Mouse (Mus musculus) E14TG2a.4 (cell line): Measurements from ENCODE around the gene Wfikkn1.

Source experiments
- H3K27me3 ChIP-seq: 2 replicates; pipeline ENCODE4 v1.6.1; 2014; ENCODE audit warnings: low read length, control low read depth; ENCODE audit not compliant: insufficient read depth
- H3K36me3 ChIP-seq: 2 replicates; pipeline ENCODE4 v1.6.1; 2014; ENCODE audit warnings: low read length, control low read depth; ENCODE audit not compliant: insufficient read depth
- H3K4me1 ChIP-seq: replicated peaks from 2 replicates; pipeline ENCODE4 v1.6.1; 2014; ENCODE audit warnings: low read depth, low read length, control low read depth
- H3K4me3 ChIP-seq: replicated peaks from 2 replicates; pipeline ENCODE4 v1.5.1; 2014; ENCODE audit warnings: mild to moderate bottlenecking, low read length
- H3K9me3 ChIP-seq: 2 replicates; pipeline ENCODE4 v1.6.1; 2014; ENCODE audit warnings: low read length, control low read depth
- CTCF ChIP-seq: conservative IDR thresholded peaks from 2 replicates; pipeline ENCODE4 v1.5.1; 2014; ENCODE audit warnings: low read length
- NANOG ChIP-seq: IDR thresholded peaks from 2 replicates; pipeline ENCODE4 v1.6.1; 2014; ENCODE audit warnings: borderline replicate concordance, low read length, mixed read lengths
- POU5F1 ChIP-seq: IDR thresholded peaks from 2 replicates; pipeline ENCODE4 v1.6.1; 2014; ENCODE audit warnings: low read length, borderline replicate concordance

Wfikkn1 gene

DNA sequence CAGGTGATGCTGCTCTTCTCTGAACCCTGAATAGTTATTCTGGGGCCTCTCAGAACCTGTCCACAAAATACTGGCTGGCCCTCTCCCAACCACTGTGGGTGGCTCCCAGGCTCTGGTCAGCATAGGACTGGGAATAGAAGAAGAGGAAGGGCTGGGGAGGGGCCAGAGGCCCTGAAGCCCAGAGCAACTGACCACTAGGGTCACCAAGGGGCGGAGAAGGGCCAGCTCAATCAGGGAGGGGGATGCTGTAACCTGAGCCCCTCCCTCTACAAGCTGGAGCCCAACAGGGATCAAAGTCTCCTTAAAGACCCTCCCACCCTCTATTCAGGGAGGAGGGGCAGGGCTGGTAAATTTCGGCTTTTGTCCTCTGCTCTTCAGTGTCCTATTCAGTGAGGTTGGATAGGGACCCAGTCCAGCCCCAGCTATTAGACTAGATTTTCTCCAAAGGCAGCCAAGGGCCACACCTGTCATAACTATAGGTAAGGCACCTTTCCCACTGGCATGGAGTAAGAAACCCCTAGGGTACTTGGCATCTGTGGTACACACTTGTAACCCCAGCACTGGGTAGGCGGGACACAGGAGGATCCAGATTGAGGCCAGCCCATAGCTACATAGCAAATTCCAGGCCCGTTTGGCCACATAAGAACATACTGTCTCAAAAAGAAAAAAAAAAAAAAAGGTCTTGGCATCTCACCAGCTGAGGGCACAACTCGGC is at the start of gene Wfikkn1:
TSS of gene Wfikkn1 (minus strand) at position 663 of the 715 bp plus-strand sequence.
- Histone ChIP-seq H3K27me3 (no peaks in the 10 kb centered on the region; the same call in 1 of the 2 replicates), H3K9me3 (no peaks in the 10 kb centered on the region), H3K4me3 (no peak within 1 kb of the TSS; the same call in 1 of the 2 replicates), H3K36me3 (peaks cover 80% of the 10 kb centered on the region), H3K4me1 (peaks cover 94% of the 10 kb centered on the region)
- no peak for TF ChIP-seq NANOG
- TF ChIP-seq POU5F1 = no peak
- no peak for TF ChIP-seq CTCF

DNA sequence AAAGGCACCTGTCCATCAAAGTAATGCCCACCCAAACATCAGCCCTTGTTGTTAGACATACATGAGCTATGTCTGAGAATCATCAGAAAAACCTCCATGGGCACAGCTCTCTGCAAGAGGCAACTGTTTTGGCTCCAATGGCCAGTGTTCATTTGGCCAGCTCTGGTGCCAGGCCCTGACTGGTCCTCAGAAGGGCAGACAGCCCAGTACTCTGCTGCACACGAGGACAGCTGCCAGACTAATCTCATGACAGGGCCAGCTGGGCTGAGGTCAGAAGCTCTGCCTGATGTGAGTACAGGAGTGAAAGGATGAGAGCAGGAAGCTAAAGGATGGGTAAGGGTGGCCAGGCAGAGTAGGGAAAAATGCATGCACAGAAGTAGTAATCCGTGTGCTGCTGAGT is 44.7 kb upstream of the Wfikkn1 start:
- TF ChIP-seq POU5F1 = no peak
- peaks cover 18% of the 10 kb centered on the region for H3K4me1 ChIP-seq
- H3K4me3 ChIP-seq = no peak overlapping the region
- no peaks in the 10 kb centered on the region for H3K9me3 ChIP-seq
- H3K27me3 ChIP-seq = no peaks in the 10 kb centered on the region
- peaks cover 57% of the 10 kb centered on the region for H3K36me3 ChIP-seq

- Histone ChIP-seq H3K4me3 (no peak overlapping the region), H3K27me3 (no peaks in the 10 kb centered on the region), H3K9me3 (no peaks in the 10 kb centered on the region), H3K36me3 (peaks cover 40% of the 10 kb centered on the region), H3K4me1 (peaks cover 32% of the 10 kb centered on the region)
- TF ChIP-seq POU5F1 (no peak), CTCF (no peak), NANOG (no peak)
Measured at GRCm38 (mm10) chr17:25922120-25922519, 41.5 kb upstream of the Wfikkn1 start.

- Histone ChIP-seq H3K4me1 (peaks cover 29% of the 10 kb centered on the region), H3K4me3 (peak overlapping the region; percentile 98), H3K27me3 (no peaks in the 10 kb centered on the region), H3K9me3 (no peaks in the 10 kb centered on the region), H3K36me3 (peaks cover 30% of the 10 kb centered on the region)
- TF ChIP-seq NANOG (no peak), POU5F1 (no peak), CTCF (no peak)
Measured at GRCm38 (mm10) chr17:25919786-25920642, 39.4 kb upstream of the Wfikkn1 start.

DNA sequence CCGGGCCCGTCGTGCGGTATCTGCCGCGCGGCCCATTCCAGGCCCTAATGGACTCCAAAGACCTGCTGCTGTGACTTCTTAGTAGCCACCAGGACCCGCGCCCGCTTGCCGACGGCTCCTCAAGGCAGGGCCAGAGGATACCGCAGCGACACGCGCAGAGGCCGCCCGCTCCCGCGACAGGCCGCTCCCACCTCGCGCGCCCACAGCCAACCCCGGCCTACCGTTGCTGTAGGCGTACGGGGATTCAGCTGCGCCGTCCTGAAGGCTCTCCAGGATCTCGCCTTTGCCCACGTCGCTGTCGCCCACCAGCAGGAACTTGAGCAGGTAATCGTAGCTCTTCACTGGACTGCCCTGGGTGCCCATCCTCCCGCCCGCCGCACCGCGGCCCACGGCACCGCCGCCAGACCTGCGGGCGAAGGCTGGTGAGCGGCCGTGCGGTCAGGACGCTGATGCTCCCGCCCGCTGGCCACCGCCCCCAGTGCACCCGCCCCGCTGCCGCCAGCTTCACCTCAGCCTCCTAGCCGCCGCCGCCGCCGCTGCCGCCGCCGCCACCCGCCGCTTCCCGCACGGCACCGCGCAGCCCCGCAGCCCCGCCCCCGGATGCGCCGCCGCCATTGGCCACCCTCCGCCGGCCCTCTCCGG is 38.6 kb upstream of the Wfikkn1 start, which contains the start of gene Rab40c:
TSS of gene Rab40c (minus strand) at position 584 of the 642 bp plus-strand sequence.
- H3K9me3 ChIP-seq = no peaks in the 10 kb centered on the region
- no peaks in the 10 kb centered on the region for H3K27me3 ChIP-seq
- H3K4me1 ChIP-seq = peaks cover 37% of the 10 kb centered on the region
- peaks cover 32% of the 10 kb centered on the region for H3K36me3 ChIP-seq
- peak within 1 kb of the TSS; percentile 98 for H3K4me3 ChIP-seq
- TF ChIP-seq NANOG (no peak), POU5F1 (no peak), CTCF (no peak)

DNA sequence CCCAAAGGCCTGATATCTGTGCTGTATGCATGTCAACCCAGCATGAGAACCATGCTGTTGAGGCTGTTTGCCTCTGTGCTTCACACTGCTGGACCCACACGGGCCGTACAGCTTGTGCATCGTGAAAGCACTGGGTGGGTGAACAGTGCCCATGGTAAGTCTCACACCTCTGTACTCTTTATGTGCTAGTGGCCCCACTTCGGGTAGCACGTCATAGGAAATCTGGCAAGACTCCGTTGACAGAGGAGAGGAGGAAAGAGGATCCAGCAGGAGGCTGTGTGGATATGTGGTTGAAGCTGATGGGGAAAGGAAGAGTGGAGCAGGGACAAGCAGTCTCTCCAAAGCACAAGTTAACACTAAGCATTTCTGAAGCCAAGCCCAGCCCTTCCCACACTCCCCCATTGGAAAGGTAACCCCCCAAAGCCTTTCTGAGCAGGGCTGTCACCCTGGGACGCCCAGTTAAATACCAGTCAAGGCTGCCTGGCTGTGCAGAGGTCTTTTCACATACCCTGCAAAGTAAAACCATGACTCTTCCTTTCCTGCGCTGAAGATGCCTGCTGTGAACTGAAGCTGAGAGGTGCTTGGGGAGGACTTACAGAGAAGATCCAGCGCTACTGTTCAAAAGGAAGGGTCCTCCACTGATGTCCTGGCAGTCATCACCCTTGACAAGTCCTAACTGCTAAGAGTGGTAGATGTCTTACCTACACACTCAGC is 37.5 kb upstream of the Wfikkn1 start:
- TF ChIP-seq NANOG (no peak), CTCF (no peak), POU5F1 (no peak)

GRCm38 (mm10) chr17:25916931-25917647 is 36.4 kb upstream of the Wfikkn1 start:
- H3K4me3 ChIP-seq = no peak overlapping the region
- no peaks in the 10 kb centered on the region for H3K9me3 ChIP-seq
- H3K36me3 ChIP-seq = peaks cover 45% of the 10 kb centered on the region
- no peak for TF ChIP-seq POU5F1
- TF ChIP-seq NANOG = no peak
- TF ChIP-seq CTCF = no peak
- H3K4me1 ChIP-seq = peaks cover 55% of the 10 kb centered on the region
- no peaks in the 10 kb centered on the region for H3K27me3 ChIP-seq

More for the DNA sequence above, 37.5 kb upstream of the Wfikkn1 start:
- H3K9me3 ChIP-seq = no peaks in the 10 kb centered on the region
- peak overlapping the region; percentile 98 for H3K4me3 ChIP-seq
- H3K36me3 ChIP-seq = peaks cover 38% of the 10 kb centered on the region
- H3K4me1 ChIP-seq = peaks cover 48% of the 10 kb centered on the region
- no peaks in the 10 kb centered on the region for H3K27me3 ChIP-seq
